Mouse (Mus musculus): Measurements from ENCODE around the gene Tardbp.

- TF ChIP-seq ZC3H11A (IDR thresholded peaks at IDR 0.05; ENCODE audit: borderline replicate concordance, low read depth, low read length) = no peak
- no peak for TF ChIP-seq MAFK (IDR thresholded peaks at IDR 0.05; ENCODE audit: insufficient read depth, low read depth, low read length)
Observed at GRCm38 (mm10) chr4:148622485-148622884, 4.3 kb downstream of the Tardbp start.

Measured in ES-E14 (cell line).